Mouse (Mus musculus) ovary, postnatal 14 days (tissue): ENCODE results near the gene Rassf3.

Source experiments
- DNase-seq: peaks from one replicate; pipeline ENCODE4 v3.0.0; 2022; ENCODE audit warnings: low spot score

Rassf3 gene

DNA sequence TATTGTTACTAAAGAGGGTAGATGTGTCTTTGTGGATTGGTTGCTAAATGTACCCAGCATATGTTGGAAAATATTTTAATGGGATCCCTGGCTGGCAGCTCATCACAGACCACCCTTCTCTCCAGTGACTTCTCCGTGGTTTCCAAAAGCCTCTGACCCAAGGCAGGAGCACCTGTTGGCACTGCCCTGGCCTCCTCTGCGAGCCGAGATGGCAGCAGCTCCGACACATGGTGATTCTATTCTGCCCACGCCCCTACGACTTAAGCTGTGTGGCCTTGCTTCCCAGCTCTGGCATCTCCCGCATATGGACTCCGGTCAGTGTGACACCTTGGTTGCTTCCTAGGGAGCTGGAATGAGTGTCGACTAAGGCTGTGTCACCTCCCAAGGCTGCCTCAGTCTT lies 73.0 kb downstream of the Rassf3 start:
- DNase-seq = no peak

DNA sequence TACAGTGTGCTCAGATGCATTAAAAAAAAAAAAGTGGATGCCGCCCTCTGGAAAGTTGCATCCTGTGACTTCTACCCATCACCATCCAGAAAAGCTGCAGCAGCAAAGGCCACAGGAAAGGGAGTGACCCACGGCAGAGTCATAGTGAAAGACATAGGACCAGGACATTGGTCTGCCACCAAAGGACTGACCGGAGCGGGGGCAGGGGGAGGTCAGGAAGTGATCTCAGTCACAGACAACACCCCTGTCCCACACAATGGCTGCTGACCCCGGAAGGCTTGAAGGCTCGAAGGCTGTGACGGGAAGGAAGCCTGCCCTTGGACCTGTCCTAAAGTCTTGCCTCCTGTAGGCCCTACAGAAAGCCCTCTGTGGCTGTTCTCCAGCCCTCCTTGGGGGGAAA lies 75.1 kb downstream of the Rassf3 start:
- no peak for DNase-seq

DNA sequence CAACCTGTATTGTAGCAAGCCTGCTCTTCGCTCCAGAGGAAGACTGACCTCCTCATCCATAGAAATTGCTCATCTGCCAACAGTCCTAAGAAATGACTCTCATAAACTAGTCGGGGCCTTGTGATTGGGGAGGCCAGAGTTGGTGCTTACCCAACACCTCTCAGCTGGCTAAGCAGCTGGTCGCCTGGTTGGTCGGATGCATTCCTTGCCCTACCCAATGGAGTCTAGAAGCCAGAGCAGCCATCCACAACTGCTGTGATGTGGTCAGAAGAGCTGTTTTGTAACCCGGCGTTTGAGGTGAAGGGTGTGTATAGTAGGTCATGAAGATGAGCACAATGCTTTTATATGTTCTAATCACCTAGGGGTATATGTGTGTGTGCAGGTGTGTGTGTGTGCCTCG lies 77.5 kb downstream of the Rassf3 start:
- no peak for DNase-seq

DNA sequence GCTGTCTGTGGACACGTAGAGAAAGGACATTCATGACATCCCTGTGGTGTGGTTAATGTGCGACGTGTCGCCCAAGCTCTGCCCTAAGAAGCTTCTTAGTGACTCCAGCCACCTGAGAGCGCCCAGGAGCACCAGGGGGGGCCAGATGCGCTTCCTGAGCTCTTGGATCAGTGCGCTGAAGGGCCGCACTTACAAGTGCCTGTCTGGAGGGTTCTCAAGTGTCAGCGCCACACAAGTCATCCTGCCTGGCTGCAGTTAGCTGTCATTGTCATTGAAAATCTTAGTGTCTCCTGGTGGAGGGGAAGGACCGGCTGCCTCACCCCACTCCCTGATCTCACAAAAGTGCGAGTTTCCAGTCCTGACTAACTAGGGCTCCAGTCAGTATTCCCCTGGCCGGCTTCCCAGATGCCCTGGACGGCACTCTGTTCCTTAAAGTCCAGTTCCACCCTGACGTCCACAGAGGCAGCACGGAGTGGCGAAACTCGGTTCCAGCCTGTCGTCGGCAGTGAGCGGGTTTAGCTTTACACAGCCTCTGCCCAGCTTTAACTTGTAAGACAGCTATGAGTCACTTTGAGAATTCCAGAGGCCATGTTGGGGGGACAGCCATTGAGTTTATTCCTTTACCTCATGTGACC lies 80.5 kb downstream of the Rassf3 start:
- no peak for DNase-seq

DNA sequence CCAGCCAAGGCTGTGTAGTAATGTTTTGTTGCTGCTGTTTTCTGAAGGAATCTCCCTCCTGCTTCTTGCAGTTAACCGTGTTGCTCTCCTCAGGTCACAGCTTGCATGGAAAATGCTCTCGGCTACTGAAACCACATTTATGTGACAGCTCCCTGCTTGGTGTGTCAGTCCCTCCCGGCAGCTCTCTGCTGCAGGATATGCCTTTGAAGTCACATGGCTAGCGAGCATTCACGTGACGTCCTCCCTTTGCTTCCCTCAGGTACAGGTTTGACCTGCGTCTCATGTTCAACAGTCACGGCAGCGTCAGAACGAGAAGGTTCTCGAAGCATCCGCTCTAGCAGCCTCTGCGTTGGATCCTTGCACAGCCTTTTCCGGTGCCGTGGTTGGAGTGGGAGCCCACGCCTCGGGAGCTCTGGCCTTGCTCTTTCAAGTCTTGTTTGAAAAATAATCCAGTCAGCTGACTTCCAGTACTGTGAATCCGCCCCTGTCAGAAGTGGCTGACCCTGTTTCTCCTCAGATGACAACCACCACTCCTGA lies 81.3 kb downstream of the Rassf3 start:
- no peak for DNase-seq

DNA sequence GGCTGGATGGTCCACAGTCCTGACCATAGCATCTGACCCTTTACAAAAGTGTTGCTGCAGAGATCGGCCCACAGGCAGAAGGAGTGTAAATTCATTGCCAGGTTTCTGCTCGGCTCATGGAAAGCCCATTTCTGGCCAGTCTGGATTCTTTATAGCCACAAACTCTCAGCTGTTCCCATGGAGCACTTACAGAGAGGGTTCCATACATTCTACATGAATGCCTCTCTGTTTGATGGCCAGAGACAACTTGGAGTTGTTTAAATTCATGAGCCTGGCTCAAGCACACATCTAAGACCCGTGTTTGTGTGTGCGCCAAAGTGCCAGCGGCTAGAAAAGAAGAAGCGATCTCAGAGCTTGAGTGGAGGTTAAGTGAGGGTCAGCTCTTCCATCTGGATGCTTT lies 81.9 kb downstream of the Rassf3 start:
- DNase-seq = no peak

DNA sequence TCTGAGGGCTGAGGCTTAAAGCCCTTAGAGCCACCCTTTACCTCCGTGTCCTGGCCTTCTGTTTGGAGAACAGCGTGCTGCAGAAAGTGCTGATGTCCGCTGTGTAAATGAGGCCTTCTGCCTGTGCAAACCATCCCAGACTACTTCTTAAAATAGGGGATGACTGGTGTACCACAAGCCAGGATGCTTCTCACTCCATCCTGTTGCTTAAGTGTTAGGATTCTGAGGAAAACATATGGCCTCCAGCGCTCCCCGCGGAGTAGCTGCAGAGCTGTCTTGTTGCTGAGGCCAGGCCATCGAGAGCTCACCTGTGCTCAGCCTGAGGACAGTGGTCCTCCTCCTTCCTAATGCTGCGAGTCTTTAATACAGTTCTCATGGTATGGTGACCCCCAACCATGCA lies 84.2 kb downstream of the Rassf3 start:
- DNase-seq = no peak

DNA sequence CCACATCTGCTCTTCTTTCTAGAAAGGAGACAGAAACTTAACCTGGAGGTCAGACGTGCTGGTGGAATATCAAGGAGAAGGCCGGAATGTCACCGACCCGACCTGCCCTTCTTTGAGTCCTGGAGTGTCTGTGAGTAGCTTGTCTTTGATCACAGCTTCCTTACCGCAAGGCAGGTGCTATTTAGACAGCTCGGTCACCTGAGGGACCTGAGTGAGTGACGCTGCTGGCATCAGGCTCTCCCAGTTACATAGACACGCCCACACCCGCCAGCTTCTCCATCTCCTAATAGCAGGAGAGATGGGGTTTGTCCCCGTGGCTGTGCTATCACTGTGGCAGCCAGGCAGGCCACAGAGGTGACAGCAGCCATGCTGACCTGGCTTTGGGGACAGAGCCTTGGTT lies 85.5 kb downstream of the Rassf3 start:
- DNase-seq = no peak

DNA sequence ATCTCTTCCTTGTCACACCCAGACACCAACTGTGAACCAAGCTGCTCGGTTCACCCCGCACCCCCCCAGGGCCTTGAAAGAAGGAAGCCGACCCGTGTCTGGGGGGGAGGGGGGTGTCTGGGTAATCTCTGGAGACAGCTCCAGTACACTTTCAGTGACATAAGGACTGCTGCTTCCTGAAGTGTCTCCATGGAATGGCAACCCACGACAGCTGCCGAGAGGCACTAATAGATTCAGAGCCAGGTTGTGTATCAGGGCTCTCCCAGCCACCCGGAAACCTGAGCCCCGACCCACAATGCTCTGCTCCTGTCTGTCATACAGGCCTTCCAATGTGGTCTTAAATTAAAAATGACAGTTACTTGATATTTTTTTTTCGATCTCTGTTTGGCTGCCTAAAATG lies 89.8 kb downstream of the Rassf3 start:
- DNase-seq = no peak

DNA sequence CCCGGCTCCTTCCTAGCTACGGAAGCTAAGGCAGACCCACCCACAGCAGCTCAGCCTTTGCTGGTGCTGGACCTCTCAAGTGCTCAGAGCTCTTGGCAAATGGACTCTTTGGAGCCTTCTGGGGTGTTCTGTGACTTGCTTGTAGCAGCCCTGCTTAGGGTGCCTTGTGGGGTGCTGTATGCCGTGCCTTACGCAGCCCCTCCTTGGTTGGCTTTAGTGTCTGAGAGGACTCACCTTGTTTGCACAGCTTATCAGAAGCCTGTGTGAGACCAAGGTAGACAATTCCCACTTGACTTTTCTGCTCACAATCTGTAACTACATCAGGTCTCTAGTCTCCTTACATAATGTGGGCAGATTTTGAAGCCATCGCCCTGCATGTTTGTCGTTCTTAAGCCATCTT lies 90.5 kb downstream of the Rassf3 start:
- no peak for DNase-seq

DNA sequence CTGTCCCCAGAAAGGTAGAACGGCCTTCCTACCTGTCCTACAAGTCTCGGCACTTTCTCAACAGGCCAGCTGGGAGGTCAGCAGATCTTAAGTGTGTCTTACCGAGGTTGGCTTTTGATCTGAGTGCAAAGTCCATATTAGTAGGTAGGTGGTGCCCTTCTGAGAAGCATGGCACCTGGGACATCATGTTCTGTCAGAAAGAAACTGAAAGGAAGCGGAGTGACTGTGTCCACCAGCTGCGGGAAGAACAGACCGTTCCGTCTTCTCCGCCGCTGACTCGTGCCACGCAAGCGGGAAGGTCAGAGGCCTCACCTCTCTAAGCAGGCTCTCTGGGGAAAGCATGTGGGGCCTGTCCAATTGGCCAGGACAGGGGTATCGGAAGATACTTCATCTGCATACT lies 91.4 kb downstream of the Rassf3 start:
- no peak for DNase-seq

DNA sequence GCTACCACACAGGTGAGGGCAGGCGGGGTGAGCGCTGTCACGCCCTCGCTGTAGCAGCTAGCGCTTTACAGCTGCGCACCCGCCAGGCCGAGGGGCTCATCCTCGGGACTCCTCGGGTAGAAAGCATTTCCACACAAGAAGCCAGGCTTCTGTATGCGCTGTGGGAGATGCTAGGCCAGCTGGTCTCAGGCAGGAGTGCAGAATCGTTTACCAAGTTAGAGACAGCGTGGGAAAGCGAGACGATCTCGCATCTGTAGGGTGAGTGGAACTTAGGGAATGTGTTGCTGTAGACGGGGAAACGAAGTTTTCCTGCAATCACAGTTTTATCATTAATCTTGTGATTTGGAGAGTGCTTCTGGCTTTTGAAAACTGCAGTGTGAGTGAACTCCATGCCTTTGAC lies 94.9 kb downstream of the Rassf3 start:
- no peak for DNase-seq

DNA sequence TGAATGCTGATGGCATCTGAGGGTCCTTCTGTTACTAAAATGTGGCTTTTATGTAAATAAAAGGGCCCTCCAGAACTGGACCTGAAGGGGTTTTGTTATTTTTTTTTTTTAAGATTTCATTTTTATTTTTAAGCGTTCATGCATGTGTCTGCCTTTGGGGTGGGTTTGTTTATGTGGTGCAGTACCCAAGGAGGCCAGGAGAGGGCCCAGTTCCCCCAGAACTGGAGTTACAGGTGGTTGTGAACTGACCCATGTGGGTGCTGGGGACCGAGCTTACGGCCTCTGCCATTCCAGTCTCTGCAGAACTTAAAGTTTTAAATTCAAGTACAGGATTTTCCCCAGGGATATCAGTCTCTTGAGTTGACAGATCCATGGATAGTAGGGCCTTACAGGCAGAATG lies 96.8 kb downstream of the Rassf3 start:
- DNase-seq = no peak

DNA sequence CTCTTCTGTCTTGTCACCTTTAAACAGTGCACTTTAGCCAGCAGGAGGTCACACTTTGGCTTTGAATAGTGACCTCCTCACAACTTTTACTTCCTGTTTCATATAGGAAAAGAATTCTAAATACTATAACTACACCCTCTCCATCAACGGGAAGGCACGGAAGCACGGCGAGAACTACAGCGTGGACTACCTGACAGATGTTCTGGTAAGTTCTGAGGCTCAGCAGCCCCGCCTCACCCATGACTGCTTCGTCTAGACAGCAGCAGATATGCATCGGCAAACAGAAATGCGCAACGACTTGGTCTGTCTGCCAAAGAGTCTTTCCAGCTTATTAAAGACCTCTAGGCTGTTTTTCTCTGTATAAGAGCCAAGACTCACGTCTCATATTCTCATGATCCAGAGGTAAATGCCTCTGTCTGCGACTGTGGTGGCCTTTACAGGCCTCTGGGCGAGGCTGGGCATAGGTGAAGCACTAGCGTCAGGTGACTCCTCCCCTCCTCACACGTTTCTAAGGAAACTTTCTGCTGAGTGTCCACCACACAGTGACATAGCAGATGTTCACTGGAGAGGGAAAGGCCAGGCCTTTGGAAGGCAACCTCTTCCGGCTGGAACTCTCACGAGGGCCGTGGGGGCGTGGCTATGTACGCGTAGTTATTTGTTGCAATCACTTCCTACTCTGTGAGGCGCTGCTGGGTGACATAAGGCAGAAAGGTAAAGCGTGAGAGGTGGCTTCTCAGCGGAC lies 99.4 kb downstream of the Rassf3 start:
- DNase-seq = no peak

DNA sequence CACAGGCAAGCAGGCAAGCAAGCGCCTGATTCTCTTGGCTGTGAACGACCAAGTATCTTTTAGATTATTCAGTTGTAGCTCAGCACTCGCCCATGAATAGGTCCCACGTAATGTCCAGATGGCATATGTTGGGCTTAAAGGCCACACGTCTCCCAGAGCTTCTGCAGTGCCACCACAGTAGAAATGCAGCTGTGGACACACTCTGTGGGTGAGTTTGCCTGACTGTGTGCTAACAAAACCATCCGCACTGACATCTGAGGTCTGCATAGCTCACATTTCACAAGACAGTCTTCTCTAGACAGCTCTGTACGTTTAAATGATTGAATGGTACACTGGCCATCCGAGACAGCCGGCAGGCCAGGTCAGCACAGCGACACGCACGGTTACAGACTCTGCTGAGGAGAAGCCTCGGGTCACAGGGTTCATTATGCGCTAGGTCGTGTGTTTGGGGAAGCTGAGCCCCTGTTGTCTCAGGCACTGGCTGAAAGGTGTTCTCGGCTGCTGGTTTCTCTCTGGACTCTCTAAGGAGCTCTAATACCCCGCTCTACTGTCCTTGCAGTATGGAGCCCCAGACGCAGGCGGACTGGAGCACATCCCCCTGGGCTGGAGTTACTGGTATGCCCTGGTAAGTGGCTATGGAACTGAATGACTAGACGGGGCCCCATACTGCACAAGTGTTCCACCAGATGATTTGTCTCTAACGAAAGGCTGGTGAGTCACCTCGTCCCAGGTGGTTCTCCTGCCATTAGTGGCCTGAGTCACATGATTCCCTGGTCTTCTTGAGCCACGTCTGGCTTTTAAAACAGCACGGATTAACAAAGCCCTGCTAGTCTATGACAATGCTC lies 100.3 kb downstream of the Rassf3 start:
- no peak for DNase-seq

DNA sequence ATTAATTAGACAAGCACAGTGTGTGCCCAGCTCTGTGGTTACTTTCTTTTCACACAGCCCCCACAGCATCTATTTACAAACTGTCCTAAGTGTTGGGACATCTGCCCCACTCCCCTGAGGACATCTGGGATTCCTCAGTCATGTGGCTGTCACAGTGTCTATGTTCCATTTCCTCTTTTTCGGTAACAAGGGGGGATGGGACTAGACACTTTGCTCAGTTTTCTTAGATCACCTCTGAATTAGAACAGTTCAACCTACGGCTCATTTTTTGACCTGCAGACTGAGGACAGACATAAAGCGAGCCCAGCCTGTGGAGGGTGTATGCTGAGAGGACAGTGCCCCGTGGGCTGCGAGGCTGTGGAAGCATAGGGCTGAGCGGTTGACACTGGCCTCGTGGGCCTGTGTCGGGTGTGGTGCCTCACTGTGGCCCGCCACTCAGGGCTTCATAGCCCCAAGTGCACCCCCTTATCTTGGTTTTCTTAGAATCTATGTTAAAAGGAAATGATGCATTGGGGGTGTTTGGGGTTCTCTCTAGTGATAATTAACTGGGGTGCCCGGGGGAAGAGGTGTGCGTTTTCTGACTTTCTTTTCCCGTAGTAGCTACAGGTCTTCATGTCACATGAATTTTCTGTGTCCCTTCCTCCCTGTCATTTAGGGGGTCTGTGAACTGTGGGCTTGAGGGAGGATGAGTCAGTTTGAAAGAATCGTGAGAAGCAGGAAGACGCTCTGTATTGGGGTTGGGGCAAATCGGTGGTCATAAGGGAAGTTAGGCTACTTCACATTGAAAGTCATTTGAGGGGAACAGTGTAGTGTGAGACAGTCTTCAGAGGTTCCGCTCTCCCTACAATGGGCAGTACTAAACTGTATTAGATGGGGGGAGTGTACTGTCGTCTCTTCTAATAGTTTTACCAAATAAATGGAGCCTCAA lies 101.2 kb downstream of the Rassf3 start:
- DNase-seq = no peak

DNA sequence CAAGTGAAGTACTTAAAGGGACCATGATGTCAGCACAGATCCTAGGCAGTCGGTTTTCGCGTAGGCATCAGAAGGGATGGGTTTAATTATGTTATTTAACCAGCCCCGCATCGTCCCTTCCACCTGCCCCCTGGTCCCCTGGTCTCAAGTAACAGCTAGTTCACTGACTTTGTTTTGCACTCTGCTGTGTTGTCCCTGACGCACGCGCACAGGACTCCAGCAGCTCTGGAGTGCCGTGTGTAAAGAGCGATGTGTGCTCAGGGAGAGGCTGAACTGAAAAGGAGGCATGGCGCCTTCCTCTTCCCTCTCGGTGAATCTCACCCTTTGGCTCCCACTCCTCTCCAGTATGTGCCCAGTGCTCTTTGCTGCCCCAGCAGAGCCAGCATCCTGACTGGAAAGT lies 102.1 kb downstream of the Rassf3 start:
- no peak for DNase-seq

DNA sequence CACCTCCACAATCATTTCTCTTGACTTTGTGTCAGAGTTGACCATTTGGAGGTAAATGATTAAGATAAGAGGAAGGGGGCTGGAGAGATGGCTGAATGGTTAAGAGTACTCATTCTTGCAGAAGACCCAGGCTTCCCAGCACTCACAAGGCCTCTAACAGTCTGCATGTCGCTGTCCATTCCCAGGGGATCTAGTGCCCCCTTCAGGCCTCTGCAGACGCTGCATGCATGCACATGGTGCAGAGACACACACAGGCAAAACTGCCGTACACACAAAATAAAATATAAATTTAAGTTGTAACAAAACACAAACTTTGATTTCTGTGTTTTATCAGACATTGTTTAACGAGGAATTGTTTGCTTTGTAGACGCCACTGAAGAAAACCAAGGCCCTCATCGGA lies 105.4 kb downstream of the Rassf3 start:
- DNase-seq = no peak

DNA sequence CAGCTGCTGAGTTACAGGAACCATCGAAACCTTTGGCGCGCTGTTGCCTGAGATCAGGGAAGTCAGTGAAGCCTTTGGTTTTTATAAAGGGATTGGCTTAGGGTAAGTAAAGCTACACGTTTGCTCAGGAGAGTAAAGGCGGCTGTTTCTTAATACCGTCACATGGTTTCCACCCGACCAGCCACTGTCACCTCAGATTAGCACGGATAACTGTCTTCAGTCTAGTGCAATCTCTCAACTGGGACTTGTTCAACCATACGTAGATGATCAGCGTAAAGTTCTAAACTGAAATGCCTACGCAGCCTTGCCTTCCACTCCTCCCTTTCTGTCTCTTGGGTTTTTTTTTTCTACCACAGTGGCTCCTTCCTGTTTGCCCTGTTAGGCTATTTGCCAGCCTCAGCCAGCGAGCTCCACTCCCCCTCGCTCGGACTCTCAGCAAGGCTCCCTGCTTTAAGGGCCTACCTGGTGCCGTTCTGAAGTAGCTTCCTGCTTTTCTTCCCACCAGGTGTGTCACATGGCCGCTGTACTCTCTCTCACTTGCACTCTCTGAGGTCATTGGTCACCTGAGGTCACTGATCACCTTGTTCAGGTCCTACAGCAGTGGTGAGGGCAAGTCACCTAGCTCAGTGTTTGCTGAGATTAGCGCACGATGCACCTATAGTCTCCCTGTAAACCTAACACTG lies 107.2 kb downstream of the Rassf3 start:
- no peak for DNase-seq

DNA sequence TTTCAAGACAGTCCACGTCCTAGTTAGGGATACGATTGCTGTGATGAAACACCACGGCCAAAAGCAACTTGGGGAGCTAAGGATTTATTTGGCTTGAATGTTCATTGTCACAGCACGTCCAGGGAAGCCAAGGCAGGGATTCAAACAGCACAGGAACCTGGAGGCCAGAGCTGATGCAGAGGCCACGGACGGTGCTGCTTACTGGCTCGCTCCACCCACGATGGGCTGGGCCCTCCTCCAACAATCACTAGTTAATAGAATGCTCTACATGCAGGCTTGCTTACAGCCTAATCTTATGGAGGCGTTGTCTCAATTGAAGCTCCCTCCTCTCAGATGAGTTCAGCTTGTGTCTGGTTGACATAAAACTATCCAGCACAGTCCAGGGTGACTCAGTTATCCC lies 108.4 kb downstream of the Rassf3 start:
- no peak for DNase-seq

DNA sequence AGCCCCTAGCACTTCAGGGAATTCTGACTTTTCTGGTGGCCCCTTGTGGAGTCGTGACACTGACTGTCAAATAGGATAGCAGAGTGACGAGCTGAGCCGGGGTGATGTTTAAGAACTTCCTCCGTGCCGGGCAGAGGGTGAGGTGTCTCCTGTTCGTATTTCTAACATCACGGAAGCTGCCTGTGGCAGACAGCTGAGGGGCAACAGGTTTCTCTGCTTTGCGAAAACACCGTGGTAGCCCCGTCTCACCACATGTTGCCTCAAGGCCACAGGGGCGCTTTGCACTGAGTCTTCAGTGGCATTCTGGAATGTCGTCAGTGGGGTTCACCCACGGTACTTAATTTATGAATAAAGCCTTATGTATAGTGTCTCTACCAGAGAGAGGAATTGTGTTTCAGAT lies 108.9 kb downstream of the Rassf3 start:
- no peak for DNase-seq
